Mouse (Mus musculus) left cerebral cortex, postnatal 25 days (tissue): ENCODE results near the gene Slc26a9. TPM values are rescaled to one million over a fixed set of nuclear protein-coding genes. Genes with fewer than 3 reads are reported as not detected.
A peak's percentile ranks its signal among the peaks of the same experiment; 100 is the strongest.

Source experiments
- DNase-seq, 2 experiments: peaks; one replicate each; pipeline ENCODE4 v3.0.0; 2022; ENCODE audit warnings: low spot score in 2 of 2, mixed read lengths in 1 of 2
- intact Hi-C: fragments of 180-260 bp; cut with DNase I; formaldehyde crosslinking; loops from one replicate; pipeline ENCODE4 v1.15.1; 2025
- total RNA-seq, 2 experiments: library from RNA; stranded (reverse); gene quantifications; 2 replicates each; pipeline ENCODE4 v1.2.3; 2021

The Slc26a9 gene
- total RNA-seq, 2 experiments from 2014 or later, result 0.14 TPM; not detected in 1

GRCm38 (mm10) chr1:131761079-131761831 is 17.4 kb downstream of the Slc26a9 start:
- intact Hi-C loops, result loop anchor here (5.0 to 10.0 kb wide), 2 partner anchors 146 to 214 kb away; no protein-coding TSS in a partner anchor
- DNase-seq, result no peak

GRCm38 (mm10) chr1:131763683-131764082 is 19.9 kb downstream of the Slc26a9 start:
- DNase-seq, result no peak
- intact Hi-C loops, result loop anchor here (5.0 to 10.0 kb wide), 2 partner anchors 149 to 216 kb away; no protein-coding TSS in a partner anchor

GRCm38 (mm10) chr1:131764581-131765338 is 20.9 kb downstream of the Slc26a9 start:
- intact Hi-C loops, result loop anchor here (1.0 to 10.0 kb wide), 3 partner anchors 52 to 217 kb away; no protein-coding TSS in a partner anchor
- DNase-seq, result no peak

- intact Hi-C loops, result loop anchor here (1.0 to 10.0 kb wide), 2 partner anchors 53 to 151 kb away; no protein-coding TSS in a partner anchor
- peak; percentile 83 for DNase-seq
Measured at GRCm38 (mm10) chr1:131765357-131766001, 21.7 kb downstream of the Slc26a9 start.

- intact Hi-C loops, result loop anchor here (10.0 kb wide), 1 partner anchor 154 kb away; no protein-coding TSS in a partner anchor
- DNase-seq, result no peak
Measured at GRCm38 (mm10) chr1:131769296-131769695, 25.5 kb downstream of the Slc26a9 start.

GRCm38 (mm10) chr1:131770656-131771055 is 26.8 kb downstream of the Slc26a9 start:
- peak; percentile 78 to 95 for DNase-seq
- intact Hi-C loops, result loop anchor here (5.0 kb wide), 1 partner anchor 57 kb away; the partner anchor contains the start of gene Slc41a1

- intact Hi-C loops, result loop anchor here (5.0 kb wide), 1 partner anchor 56 kb away; the partner anchor contains the start of gene Slc41a1
- peak in 1 of 2 experiments; percentile 55 for DNase-seq
Measured at GRCm38 (mm10) chr1:131771440-131771839, 27.6 kb downstream of the Slc26a9 start.

- intact Hi-C loops, result no loop called here
- DNase-seq, result peak in 1 of 2 experiments; percentile 8
Measured at GRCm38 (mm10) chr1:131794591-131794990, 50.8 kb downstream of the Slc26a9 start.

- no peak for DNase-seq
- intact Hi-C loops, result no loop called here
Measured at GRCm38 (mm10) chr1:131795171-131795570, 51.3 kb downstream of the Slc26a9 start.

GRCm38 (mm10) chr1:131797202-131797909 is 53.5 kb downstream of the Slc26a9 start, which contains the start of gene Pm20d1:
Pm20d1 (plus strand) TSS chr1:131797381.
- DNase-seq, result peak in 1 of 2 experiments; percentile 15

GRCm38 (mm10) chr1:131800001-131800400 is 56.2 kb downstream of the Slc26a9 start:
- DNase-seq, result no peak
- intact Hi-C loops, result no loop called here

More at GRCm38 (mm10) chr1:131797202-131797909, 53.5 kb downstream of the Slc26a9 start, which contains the start of gene Pm20d1:
- intact Hi-C loops, result no loop called here

- intact Hi-C loops, result no loop called here
- no peak for DNase-seq
Measured at GRCm38 (mm10) chr1:131801071-131801470, 57.2 kb downstream of the Slc26a9 start.

- no peak for DNase-seq
- intact Hi-C loops, result no loop called here
Measured at GRCm38 (mm10) chr1:131802652-131803051, 58.8 kb downstream of the Slc26a9 start.

GRCm38 (mm10) chr1:131804166-131804565 is 60.3 kb downstream of the Slc26a9 start:
- intact Hi-C loops, result no loop called here
- no peak for DNase-seq

- no peak for DNase-seq
- intact Hi-C loops, result no loop called here
Measured at GRCm38 (mm10) chr1:131808986-131809385, 65.2 kb downstream of the Slc26a9 start.

GRCm38 (mm10) chr1:131809651-131810050 is 65.8 kb downstream of the Slc26a9 start:
- no peak for DNase-seq
- intact Hi-C loops, result no loop called here

- intact Hi-C loops, result no loop called here
- no peak for DNase-seq
Measured at GRCm38 (mm10) chr1:131811393-131811792, 67.6 kb downstream of the Slc26a9 start.

- intact Hi-C loops, result no loop called here
- no peak for DNase-seq
Measured at GRCm38 (mm10) chr1:131812006-131812405, 68.2 kb downstream of the Slc26a9 start.
